9 mouse cellular contexts compared by ENCODE assay signal in genomic region chr8:61288676-61289075, GRCm38 (mm10).
DNase-seq lines count a peak whose midpoint lies in the region; ATAC-seq and TF ChIP-seq lines count a peak whose summit lies in the region.
"Had no signal": no experiment of that assay in that cellular context is flagged by ENCODE, and none has a peak within 500 bp of the region (broad histone marks: within the 10 kb centered on the region; RNA-seq: fewer than 3 reads in every experiment).

No protein-coding gene starts in this region.

- peaks cover 24% of the 10 kb centered on the region for H3K4me1 ChIP-seq in hindbrain, embryonic 12.5 days
- no peaks in the 10 kb centered on the region for H3K4me1 ChIP-seq in hindbrain, embryonic 11.5 days (replicated peaks; ENCODE audit: control insufficient read depth, insufficient read depth, low read length)
- peaks cover 13% of the 10 kb centered on the region for H3K4me1 ChIP-seq in midbrain, embryonic 16.5 days (ENCODE audit: control insufficient read depth, insufficient read depth, low read length)
- peaks cover 6% of the 10 kb centered on the region for H3K4me1 ChIP-seq in midbrain, embryonic 11.5 days (ENCODE audit: control insufficient read depth, insufficient read depth, low read length)
- peaks cover 7% of the 10 kb centered on the region for H3K4me1 ChIP-seq in olfactory bulb, adult 2 months (ENCODE audit: control insufficient read depth, insufficient read depth, low read length)

- no peaks in the 10 kb centered on the region for H3K9me3 ChIP-seq in hindbrain, embryonic 12.5 days (replicated peaks)
- no peaks in the 10 kb centered on the region for H3K9me3 ChIP-seq in hindbrain, embryonic 11.5 days (ENCODE audit: control insufficient read depth, low read length)
- H3K9me3 ChIP-seq in midbrain, embryonic 16.5 days (replicated peaks; ENCODE audit: control insufficient read depth, low read length, poor library complexity, severe bottlenecking) = no peaks in the 10 kb centered on the region
- no peaks in the 10 kb centered on the region for H3K9me3 ChIP-seq in midbrain, embryonic 11.5 days (ENCODE audit: control insufficient read depth, low read length)

- no peaks in the 10 kb centered on the region for H3K36me3 ChIP-seq in hindbrain, embryonic 12.5 days
- H3K36me3 ChIP-seq in hindbrain, embryonic 11.5 days (ENCODE audit: control insufficient read depth, insufficient read depth, low read length) = no peaks in the 10 kb centered on the region
- no peaks in the 10 kb centered on the region for H3K36me3 ChIP-seq in midbrain, embryonic 16.5 days (ENCODE audit: control insufficient read depth, insufficient read depth, low read length)
- no peaks in the 10 kb centered on the region for H3K36me3 ChIP-seq in midbrain, embryonic 11.5 days (ENCODE audit: control insufficient read depth, insufficient read depth, low read length)

- TF ChIP-seq POLR2A in olfactory bulb, adult 2 months (IDR thresholded peaks at IDR 0.05; ENCODE audit: insufficient read depth, low read depth, low read length) = no peak

- H3K4me2 ChIP-seq in hindbrain, embryonic 12.5 days (replicated peaks) = no peak overlapping the region
- no peak overlapping the region for H3K4me2 ChIP-seq in hindbrain, embryonic 11.5 days (replicated peaks; ENCODE audit: low read depth, low read length)
- H3K4me2 ChIP-seq in midbrain, embryonic 16.5 days (ENCODE audit: low read length) = no peak overlapping the region
- H3K4me2 ChIP-seq in midbrain, embryonic 11.5 days = no peak overlapping the region

- peak overlapping the region; percentile 32; the same call in 1 of the 2 replicates for H3K27ac ChIP-seq in hindbrain, embryonic 12.5 days
- H3K27ac ChIP-seq in hindbrain, embryonic 11.5 days (ENCODE audit: low read depth, low read length) = no peak overlapping the region
- peak overlapping the region; percentile 7; the same call in 1 of the 2 replicates for H3K27ac ChIP-seq in midbrain, embryonic 16.5 days (ENCODE audit: low read length)
- no peak overlapping the region for H3K27ac ChIP-seq in midbrain, embryonic 11.5 days (ENCODE audit: low read depth, low read length)
- peak overlapping the region; percentile 41; the same call in 1 of the 2 replicates for H3K27ac ChIP-seq in olfactory bulb, adult 2 months (ENCODE audit: insufficient read depth, low read depth, low read length)

- no peak for ATAC-seq in hindbrain, embryonic 12.5 days (ENCODE audit: low FRiP score)
- no peak for ATAC-seq in hindbrain, embryonic 11.5 days (ENCODE audit: low FRiP score)
- no peak for ATAC-seq in midbrain, embryonic 16.5 days
- ATAC-seq in midbrain, embryonic 11.5 days (ENCODE audit: low FRiP score) = no peak

- 48% methylated on average over 7 of the region's 7 CpGs for WGBS in hindbrain, embryonic 12.5 days
- WGBS in hindbrain, embryonic 11.5 days = 67% methylated on average over 7 of the region's 7 CpGs
- WGBS in midbrain, embryonic 16.5 days = 59% methylated on average over 7 of the region's 7 CpGs
- 71% methylated on average over 7 of the region's 7 CpGs for WGBS in midbrain, embryonic 11.5 days
- WGBS in olfactory bulb, adult 2 months = 39% methylated on average over 7 of the region's 7 CpGs

- TF ChIP-seq CTCF in olfactory bulb, adult 2 months (IDR thresholded peaks at IDR 0.05; ENCODE audit: insufficient read depth, low read depth, low read length) = no peak

- no peak for DNase-seq in hindbrain, embryonic 11.5 days (ENCODE audit: low spot score)
- DNase-seq in midbrain, embryonic 11.5 days (ENCODE audit: low spot score, missing footprints) = no peak
- peak; percentile 75 for DNase-seq in fibroblast of lung, adult 2 months (ENCODE audit: low read depth)
- no peak for DNase-seq in frontal cortex, postnatal 14 days (ENCODE audit: low spot score in 2 of 2)
- DNase-seq: gastrocnemius, postnatal 36 days; kidney, postnatal 4 days had no signal

- H3K4me3 ChIP-seq in hindbrain, embryonic 12.5 days = no peak overlapping the region
- no peak overlapping the region for H3K4me3 ChIP-seq in hindbrain, embryonic 11.5 days (ENCODE audit: low read depth, low read length)
- H3K4me3 ChIP-seq in midbrain, embryonic 16.5 days (ENCODE audit: low read depth, low read length) = no peak overlapping the region
- no peak overlapping the region for H3K4me3 ChIP-seq in midbrain, embryonic 11.5 days (ENCODE audit: low read depth, low read length)
- H3K4me3 ChIP-seq in olfactory bulb, adult 2 months (ENCODE audit: insufficient read depth, low read depth, low read length) = no peak overlapping the region

- H3K9ac ChIP-seq in hindbrain, embryonic 12.5 days = no peak overlapping the region
- no peak overlapping the region for H3K9ac ChIP-seq in hindbrain, embryonic 11.5 days (ENCODE audit: low read depth, low read length)
- H3K9ac ChIP-seq in midbrain, embryonic 16.5 days (ENCODE audit: low read depth, low read length) = no peak overlapping the region
- no peak overlapping the region for H3K9ac ChIP-seq in midbrain, embryonic 11.5 days (ENCODE audit: low read length)

- H3K27me3 ChIP-seq in hindbrain, embryonic 12.5 days = no peaks in the 10 kb centered on the region
- no peaks in the 10 kb centered on the region for H3K27me3 ChIP-seq in hindbrain, embryonic 11.5 days (ENCODE audit: control insufficient read depth, insufficient read depth, low read length)
- no peaks in the 10 kb centered on the region for H3K27me3 ChIP-seq in midbrain, embryonic 16.5 days (ENCODE audit: control insufficient read depth, insufficient read depth, low read depth, low read length)
- no peaks in the 10 kb centered on the region for H3K27me3 ChIP-seq in midbrain, embryonic 11.5 days (ENCODE audit: control insufficient read depth, insufficient read depth, low read length)

Comparison
In these comparisons a context has a peak if more than half of its experiments do, and no peak if none do; other contexts are left out.
1. H3K27ac ChIP-seq: peak in hindbrain, embryonic 12.5 days (single experiment), midbrain, embryonic 16.5 days (single experiment) and olfactory bulb, adult 2 months (single experiment); none in hindbrain, embryonic 11.5 days (single experiment) and midbrain, embryonic 11.5 days (single experiment).